Mouse (Mus musculus): Measurements from ENCODE around the gene Slc16a6. TPM values are rescaled to one million over a fixed set of nuclear protein-coding genes. Genes with fewer than 3 reads are reported as not detected.

Slc16a6 gene
- 2.9 and 3.0 TPM in 2 replicates for polyA plus RNA-seq (2012; rRNA removed)

DNA sequence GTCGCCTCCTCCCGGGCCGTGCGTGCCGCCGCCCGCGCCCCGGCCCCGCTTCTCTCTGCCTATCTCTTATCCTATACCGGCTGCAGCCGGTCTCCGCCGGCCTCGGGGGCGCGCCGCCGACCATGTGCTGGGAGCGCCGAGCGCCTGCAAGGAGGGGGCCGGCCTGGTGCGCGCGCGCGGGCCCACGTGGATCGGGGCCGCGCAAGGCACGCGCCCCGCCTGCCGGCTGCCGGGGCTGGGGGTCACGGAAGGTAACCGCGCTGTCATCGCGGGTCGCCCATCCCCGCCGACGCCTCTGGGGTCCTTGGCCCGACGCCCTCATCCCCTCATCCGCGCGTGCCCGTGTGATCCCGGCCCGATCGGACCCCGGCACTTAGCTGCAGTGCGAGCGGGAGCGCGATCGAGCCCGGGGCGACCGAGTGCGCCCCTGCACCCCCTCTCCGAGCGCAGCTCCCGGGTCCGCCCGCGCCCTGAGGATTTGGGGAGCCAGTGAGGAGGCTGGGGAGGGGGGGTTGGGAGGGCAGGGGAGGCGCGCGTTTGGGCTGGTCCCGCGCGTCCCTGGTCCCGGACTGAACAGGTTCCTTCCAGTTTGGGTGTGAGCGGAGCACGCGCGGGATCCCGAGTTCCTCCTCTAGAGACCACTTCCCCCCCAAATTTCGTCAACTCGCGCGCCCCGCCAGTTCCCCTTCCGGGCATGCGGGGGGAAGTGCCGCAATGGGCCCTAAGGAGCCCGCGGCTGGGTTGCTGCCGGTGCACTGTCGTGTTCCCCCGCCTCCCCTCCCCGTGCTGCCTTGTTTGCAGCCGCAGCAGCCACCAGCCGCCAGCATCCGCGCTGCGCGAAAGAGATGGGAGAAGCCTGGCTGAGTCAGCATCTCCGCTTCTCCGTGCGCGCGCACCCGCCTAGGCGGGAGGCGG, at the start of gene Slc16a6, which contains the start of gene Arsg:
TSS of gene Slc16a6 (minus strand) at position 428 of the 915 bp plus-strand sequence.
TSS of gene Arsg (plus strand) at position 204 of the 915 bp plus-strand sequence.

GRCm38 (mm10) chr11:109425392-109426271, 47.8 kb downstream of the Slc16a6 start, which contains the start of gene Amz2:
Gene Amz2 (plus strand): TSS chr11:109425946.

DNA sequence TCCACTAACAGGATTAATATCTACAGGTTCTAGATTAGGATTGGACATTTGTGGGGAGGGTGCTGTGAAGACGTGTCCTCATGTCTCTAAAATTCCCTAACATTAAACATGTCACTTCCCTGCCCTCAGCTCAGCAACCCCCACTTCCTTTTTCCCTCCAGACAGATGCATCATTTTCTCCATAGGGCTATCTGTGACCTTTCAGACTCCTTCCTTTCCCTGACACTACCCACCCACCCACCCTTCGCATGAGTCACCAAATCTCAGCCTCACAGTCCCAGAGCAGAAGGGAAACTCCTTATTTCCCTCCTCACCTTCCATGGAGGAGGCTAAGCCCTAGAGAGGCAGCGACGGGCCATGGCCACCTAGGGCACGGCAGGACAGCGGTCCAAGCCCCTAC, 59.8 kb downstream of the Slc16a6 start, which contains the start of gene 9930022D16Rik:
TSS of gene 9930022D16Rik (plus strand) at position 301 of the 400 bp plus-strand sequence.

Other genes starting within 250 kb of the Slc16a6 start
- gene Rgs9, start 175.5 kb downstream of the Slc16a6 start, polyA plus RNA-seq (2012; rRNA removed), result 23.5 and 23.9 TPM in 2 replicates
- 26.6 and 27.5 TPM in 2 replicates for gene Gna13, start 110.8 kb downstream of the Slc16a6 start, polyA plus RNA-seq (2012; rRNA removed)
- gene 9930022D16Rik, start 59.7 kb downstream of the Slc16a6 start, polyA plus RNA-seq (2012; rRNA removed), result 0.03 TPM in 1 of 2 replicates, not detected in the other
- 238 and 241 TPM in 2 replicates for gene Amz2, start 47.7 kb downstream of the Slc16a6 start, polyA plus RNA-seq (2012; rRNA removed)
- gene Arsg, start 224 bp downstream of the Slc16a6 start, polyA plus RNA-seq (2012; rRNA removed), result 3.8 and 5.2 TPM in 2 replicates
- 7.4 and 8.0 TPM in 2 replicates for gene Wipi1, start 138.4 kb upstream of the Slc16a6 start, polyA plus RNA-seq (2012; rRNA removed)
- gene Prkar1a, start 175.8 kb upstream of the Slc16a6 start, polyA plus RNA-seq (2012; rRNA removed), result 309 and 325 TPM in 2 replicates
- 4.1 and 4.7 TPM in 2 replicates for gene Fam20a, start 248.7 kb upstream of the Slc16a6 start, polyA plus RNA-seq (2012; rRNA removed)